Mouse (Mus musculus) adrenal gland, adult 8-10 months (tissue): Measurements from ENCODE around the gene Calr4. TPM values are rescaled to one million over a fixed set of nuclear protein-coding genes. Genes with fewer than 3 reads are reported as not detected.

Source experiments
- DNase-seq: peaks from one replicate; pipeline ENCODE4 v3.0.0; 2022
- total RNA-seq, 4 experiments: library from RNA; stranded (reverse); gene quantifications; 2 replicates each; pipeline ENCODE4 v1.2.4; 2022

Calr4 gene
- total RNA-seq, 4 experiments from 2014 or later = 0.17 to 0.48 (median 0.35) TPM

GRCm38 (mm10) chr4:109236186-109236879 lies 2.0 kb downstream of the Calr4 start:
- DNase-seq = no peak

DNA sequence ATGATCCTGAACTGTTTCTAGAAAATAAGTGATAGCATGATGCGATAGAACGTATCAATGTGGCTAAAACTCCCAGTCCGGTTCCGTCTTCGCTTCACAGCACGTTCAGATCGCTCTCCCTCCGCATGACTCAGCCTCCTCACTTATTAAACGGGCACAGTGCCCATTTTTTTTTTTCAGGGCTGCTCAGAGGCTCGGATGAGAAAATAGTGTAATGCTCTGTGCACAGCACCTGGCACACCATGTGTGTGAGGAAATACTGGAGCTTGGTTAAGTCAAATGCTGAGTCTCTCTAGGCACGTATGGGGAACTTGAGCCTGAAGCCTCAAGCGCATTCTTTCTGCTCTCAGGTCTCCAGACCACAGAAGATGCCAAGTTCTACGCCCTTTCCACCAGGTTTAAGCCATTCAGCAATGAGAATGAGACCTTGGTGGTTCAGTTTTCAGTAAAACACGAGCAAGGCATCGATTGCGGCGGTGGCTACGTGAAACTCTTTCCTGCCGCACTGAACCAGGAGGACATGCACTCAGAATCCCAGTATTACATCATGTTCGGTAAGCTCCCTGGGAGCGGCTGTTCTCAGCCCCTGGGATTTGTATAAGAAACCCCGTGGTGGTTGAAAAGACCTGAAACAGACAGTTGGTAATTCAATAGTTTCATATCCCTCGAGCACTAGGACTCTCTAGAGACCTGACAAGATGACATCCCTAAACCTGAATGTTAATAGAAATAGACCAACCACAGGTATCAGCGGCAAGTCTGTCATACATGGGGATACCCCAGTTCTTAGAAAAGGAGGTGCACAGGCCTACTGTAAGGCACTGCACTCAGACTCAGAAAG lies 4.4 kb downstream of the Calr4 start:
- peak; percentile 51 for DNase-seq

- DNase-seq = no peak
Observed at GRCm38 (mm10) chr4:109241221-109241620, 6.9 kb downstream of the Calr4 start.

- DNase-seq = no peak
Observed at GRCm38 (mm10) chr4:109241934-109242333, 7.6 kb downstream of the Calr4 start.

- DNase-seq = no peak
Observed at GRCm38 (mm10) chr4:109244506-109244905, 10.2 kb downstream of the Calr4 start.

GRCm38 (mm10) chr4:109245016-109245620 lies 10.8 kb downstream of the Calr4 start:
- no peak for DNase-seq

DNA sequence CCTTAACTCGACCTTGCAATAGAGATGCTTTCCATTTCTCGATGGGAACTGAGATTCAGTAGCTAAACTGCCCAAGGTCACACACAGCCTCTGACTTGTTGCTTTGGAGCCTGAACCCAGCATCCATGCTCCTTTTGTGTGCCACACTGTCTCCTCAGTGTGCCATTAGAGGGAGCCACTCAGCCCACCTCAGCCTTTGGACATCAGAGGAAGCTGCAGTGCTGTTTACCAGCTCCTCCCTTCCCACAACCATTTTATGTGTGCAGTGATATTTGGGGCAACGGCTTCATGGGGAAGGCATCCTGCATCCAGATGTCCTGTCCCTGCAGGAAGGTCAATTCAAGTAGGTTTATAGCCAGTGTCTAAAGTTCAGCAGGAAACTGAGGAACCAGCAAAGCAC lies 17.3 kb downstream of the Calr4 start:
- DNase-seq = peak; percentile 18

GRCm38 (mm10) chr4:109252199-109252598 lies 17.9 kb downstream of the Calr4 start:
- DNase-seq = no peak

- no peak for DNase-seq
Observed at GRCm38 (mm10) chr4:109253664-109254151, 19.4 kb downstream of the Calr4 start.

- no peak for DNase-seq
Observed at GRCm38 (mm10) chr4:109254511-109254910, 20.2 kb downstream of the Calr4 start.

- DNase-seq = no peak
Observed at GRCm38 (mm10) chr4:109255321-109255720, 21.0 kb downstream of the Calr4 start.

GRCm38 (mm10) chr4:109255727-109256417 lies 21.6 kb downstream of the Calr4 start:
- no peak for DNase-seq

DNA sequence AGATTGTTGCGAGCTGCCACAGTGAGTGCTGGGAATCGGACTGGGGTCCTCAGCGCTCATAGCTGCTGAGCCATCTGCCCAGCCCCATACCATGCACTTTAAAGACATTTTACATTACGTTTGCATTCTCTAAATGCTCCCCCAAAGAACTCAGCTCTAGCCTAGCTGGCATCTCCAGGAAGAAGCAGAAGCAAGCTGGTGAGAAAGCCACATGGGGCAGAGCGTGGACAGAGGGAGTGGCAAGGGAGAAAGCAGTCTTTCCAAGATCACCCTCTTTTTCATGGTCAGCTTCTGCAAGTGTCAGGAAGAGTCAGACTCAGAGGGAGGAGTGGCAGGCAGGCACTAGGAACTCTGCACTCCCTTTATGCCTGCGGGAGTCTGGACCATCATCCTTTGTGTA lies 22.5 kb downstream of the Calr4 start:
- DNase-seq = no peak

GRCm38 (mm10) chr4:109257639-109258038 lies 23.4 kb downstream of the Calr4 start:
- DNase-seq = no peak

GRCm38 (mm10) chr4:109262068-109262467 lies 27.8 kb downstream of the Calr4 start:
- no peak for DNase-seq

DNA sequence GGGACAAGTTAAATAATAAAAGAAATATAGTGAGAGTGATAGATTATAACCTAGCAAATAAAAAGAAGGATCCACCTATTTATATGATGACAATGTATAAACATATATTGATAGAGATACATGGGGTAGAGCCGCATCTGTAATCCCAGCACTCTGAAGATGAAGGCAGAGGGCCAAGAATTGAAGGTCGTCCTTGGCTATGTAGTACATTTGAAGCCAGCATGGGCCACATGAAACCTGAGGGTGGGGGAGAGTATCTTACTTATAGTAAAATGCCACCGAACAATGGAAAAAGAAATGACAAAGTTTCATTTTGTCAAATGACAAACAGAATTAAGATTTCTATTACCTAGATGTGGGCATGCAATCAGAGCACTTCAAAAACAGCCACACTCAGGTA lies 31.8 kb downstream of the Calr4 start:
- DNase-seq = peak; percentile 42

- no peak for DNase-seq
Observed at GRCm38 (mm10) chr4:109266744-109267143, 32.5 kb downstream of the Calr4 start.

DNA sequence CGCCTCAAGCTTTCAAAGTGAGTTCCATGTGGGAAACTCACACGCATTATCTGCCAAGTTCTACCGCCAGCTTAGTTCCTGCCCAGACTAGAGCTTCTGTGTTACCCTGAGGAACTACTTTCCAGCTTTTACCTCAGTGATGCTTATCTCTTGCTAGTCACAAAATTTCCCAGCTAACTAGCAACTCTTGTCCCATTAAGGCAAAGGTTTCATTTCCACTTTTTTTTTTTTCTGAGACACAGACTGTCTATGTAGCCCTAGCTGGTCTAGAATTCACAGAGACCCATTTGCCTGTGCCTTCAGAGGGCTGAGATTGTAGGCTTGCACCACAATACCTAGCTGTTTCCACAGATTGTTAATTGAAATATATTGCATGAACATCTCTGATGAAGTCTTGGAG lies 33.2 kb downstream of the Calr4 start:
- no peak for DNase-seq

GRCm38 (mm10) chr4:109268903-109269302 lies 34.6 kb downstream of the Calr4 start:
- DNase-seq = no peak

GRCm38 (mm10) chr4:109271803-109272202 lies 37.5 kb downstream of the Calr4 start:
- no peak for DNase-seq

DNA sequence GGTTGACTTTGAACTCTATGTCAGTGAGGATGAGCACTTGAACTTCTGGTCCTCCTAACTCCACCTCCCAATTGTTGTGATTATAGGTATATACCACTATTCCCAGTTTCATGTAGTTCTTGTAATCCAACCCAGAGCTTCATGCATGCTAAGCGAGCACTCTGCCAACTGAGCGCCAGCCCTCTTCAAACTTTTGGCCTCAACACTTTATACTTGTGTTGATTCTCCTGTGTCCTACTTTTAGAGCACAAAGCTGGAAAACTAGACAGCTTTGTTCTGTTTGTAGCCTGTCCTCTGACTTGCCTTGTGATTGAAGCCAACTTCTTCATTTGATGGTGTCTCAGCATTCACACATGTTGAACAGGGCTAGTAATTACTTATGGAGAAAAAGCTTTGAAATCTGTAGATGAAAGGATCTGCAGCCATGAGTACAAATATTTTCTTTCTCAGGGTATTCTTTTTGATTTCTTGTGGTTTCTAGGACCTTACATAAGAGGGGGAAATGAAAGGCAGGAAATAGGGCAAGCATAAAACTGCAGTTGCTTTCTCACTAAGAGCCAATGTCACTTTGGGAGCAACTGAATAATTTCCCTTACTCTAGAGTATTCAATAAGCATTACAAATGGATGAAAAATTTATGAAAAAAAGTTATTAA lies 39.4 kb downstream of the Calr4 start:
- DNase-seq = no peak
